Mouse (Mus musculus): ENCODE measurements around the gene Emc10. TPM values are rescaled to one million over a fixed set of nuclear protein-coding genes. Genes with fewer than 3 reads are reported as not detected.

Emc10 gene
- polyA plus RNA-seq, 1 experiment from 2014 or later = 154 TPM

DNA sequence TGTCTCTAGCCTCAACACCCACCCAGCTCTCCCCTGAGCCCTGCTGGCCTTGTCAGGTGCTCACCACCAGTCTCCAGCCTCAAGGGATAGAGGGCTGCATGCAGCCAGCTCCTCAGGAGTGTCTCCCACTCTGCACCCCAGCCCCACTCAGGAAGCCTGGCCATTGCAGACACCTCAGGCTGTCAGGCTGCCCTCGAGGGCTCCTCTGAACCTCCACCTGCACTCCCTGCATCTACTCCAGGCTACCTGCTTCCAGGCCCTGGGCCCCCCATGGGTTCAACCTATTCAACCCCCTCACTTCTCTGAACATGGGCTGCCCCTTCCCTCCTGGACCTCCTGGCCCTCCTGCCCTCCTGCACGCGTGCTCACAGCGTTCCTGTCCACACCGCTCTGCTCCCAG is 4.9 kb downstream of the Emc10 start:
- ATAC-seq = no peak
- no peaks in the 10 kb centered on the region for H3K27me3 ChIP-seq (replicated peaks; ENCODE audit: control insufficient read depth, insufficient read depth, low read length)
- H3K9ac ChIP-seq (ENCODE audit: low read length) = no peak overlapping the region
- H3K4me2 ChIP-seq (ENCODE audit: low read length) = no peak overlapping the region
- no peaks in the 10 kb centered on the region for H3K9me3 ChIP-seq (replicated peaks; ENCODE audit: control insufficient read depth, low read length)
- H3K4me3 ChIP-seq (ENCODE audit: low read depth, low read length) = no peak overlapping the region
- peaks cover 67% of the 10 kb centered on the region for H3K36me3 ChIP-seq (ENCODE audit: control insufficient read depth, insufficient read depth, low read length)
- H3K4me1 ChIP-seq (ENCODE audit: control insufficient read depth, insufficient read depth, low read length) = peaks cover 14% of the 10 kb centered on the region
- 100% methylated on average over 5 of the region's 5 CpGs for WGBS
- H3K27ac ChIP-seq (ENCODE audit: low read depth, low read length) = no peak overlapping the region
- DNase-seq (ENCODE audit: low spot score) = no peak

DNA sequence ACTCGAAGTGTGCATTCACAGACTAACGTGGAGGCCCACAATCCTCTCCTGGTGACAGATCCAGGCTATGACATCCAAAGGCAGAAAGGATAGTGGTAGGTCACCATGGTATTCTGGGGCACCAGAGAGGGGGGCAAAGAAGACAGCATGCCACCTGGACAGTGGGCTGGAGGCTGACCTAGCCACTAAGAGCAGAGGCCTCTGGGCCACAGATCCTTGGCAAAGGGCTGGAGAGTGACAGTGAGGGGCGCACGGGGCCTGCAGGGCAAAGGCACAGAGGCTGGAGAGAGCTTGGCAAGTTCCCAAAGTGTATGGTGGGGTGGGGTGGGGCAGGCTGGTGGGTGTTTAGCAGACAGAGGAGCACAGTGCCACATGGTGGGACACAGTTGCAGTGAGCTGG is 6.0 kb downstream of the Emc10 start:
- Histone ChIP-seq H3K4me2 (ENCODE audit: low read length) (no peak overlapping the region), H3K9ac (ENCODE audit: low read length) (no peak overlapping the region), H3K27ac (ENCODE audit: low read depth, low read length) (no peak overlapping the region), H3K9me3 (replicated peaks; ENCODE audit: control insufficient read depth, low read length) (no peaks in the 10 kb centered on the region), H3K4me1 (ENCODE audit: control insufficient read depth, insufficient read depth, low read length) (peaks cover 10% of the 10 kb centered on the region), H3K27me3 (replicated peaks; ENCODE audit: control insufficient read depth, insufficient read depth, low read length) (no peaks in the 10 kb centered on the region), H3K36me3 (ENCODE audit: control insufficient read depth, insufficient read depth, low read length) (peaks cover 67% of the 10 kb centered on the region), H3K4me3 (ENCODE audit: low read depth, low read length) (no peak overlapping the region)
- DNase-seq (ENCODE audit: low spot score) (no peak), ATAC-seq (no peak)
- 82% methylated on average over 4 of the region's 4 CpGs for WGBS

DNA sequence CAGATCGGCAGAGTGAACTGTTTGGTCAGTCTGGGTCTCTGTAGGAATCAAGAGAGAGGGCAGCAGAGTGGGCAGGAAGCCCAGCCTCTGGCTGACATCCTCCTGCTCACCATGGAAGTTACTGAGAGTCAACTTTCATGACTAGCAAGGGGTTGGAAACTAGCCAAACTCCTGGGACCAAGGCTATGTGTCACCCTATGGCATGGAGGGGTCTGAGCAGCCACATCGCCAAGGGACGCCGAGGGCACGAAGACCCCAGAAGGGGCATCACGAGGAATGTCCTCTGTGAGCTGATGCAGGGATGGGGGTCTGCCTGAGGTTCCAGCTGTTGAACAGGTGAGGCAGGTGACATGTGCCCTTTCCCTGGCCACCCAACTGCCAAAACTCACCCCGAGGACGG is 7.8 kb downstream of the Emc10 start:
- H3K9me3 ChIP-seq (replicated peaks; ENCODE audit: control insufficient read depth, low read length) = no peaks in the 10 kb centered on the region
- H3K4me1 ChIP-seq (ENCODE audit: control insufficient read depth, insufficient read depth, low read length) = no peaks in the 10 kb centered on the region
- DNase-seq (ENCODE audit: low spot score) = no peak
- peaks cover 56% of the 10 kb centered on the region for H3K36me3 ChIP-seq (ENCODE audit: control insufficient read depth, insufficient read depth, low read length)
- WGBS = 92% methylated on average over 8 of the region's 8 CpGs
- no peak overlapping the region for H3K9ac ChIP-seq (ENCODE audit: low read length)
- H3K4me2 ChIP-seq (ENCODE audit: low read length) = no peak overlapping the region
- H3K27me3 ChIP-seq (replicated peaks; ENCODE audit: control insufficient read depth, insufficient read depth, low read length) = no peaks in the 10 kb centered on the region
- no peak overlapping the region for H3K27ac ChIP-seq (ENCODE audit: low read depth, low read length)
- no peak for ATAC-seq
- H3K4me3 ChIP-seq (ENCODE audit: low read depth, low read length) = no peak overlapping the region

GRCm38 (mm10) chr7:44487936-44488335 is 8.4 kb downstream of the Emc10 start:
- Histone ChIP-seq H3K27ac (ENCODE audit: low read depth, low read length) (no peak overlapping the region), H3K9ac (ENCODE audit: low read length) (no peak overlapping the region), H3K4me2 (ENCODE audit: low read length) (no peak overlapping the region), H3K4me1 (ENCODE audit: control insufficient read depth, insufficient read depth, low read length) (no peaks in the 10 kb centered on the region), H3K27me3 (replicated peaks; ENCODE audit: control insufficient read depth, insufficient read depth, low read length) (no peaks in the 10 kb centered on the region), H3K4me3 (ENCODE audit: low read depth, low read length) (no peak overlapping the region), H3K36me3 (ENCODE audit: control insufficient read depth, insufficient read depth, low read length) (peaks cover 51% of the 10 kb centered on the region), H3K9me3 (replicated peaks; ENCODE audit: control insufficient read depth, low read length) (no peaks in the 10 kb centered on the region)
- ATAC-seq (no peak), DNase-seq (ENCODE audit: low spot score) (no peak)
- 88% methylated on average over 7 of the region's 7 CpGs for WGBS

DNA sequence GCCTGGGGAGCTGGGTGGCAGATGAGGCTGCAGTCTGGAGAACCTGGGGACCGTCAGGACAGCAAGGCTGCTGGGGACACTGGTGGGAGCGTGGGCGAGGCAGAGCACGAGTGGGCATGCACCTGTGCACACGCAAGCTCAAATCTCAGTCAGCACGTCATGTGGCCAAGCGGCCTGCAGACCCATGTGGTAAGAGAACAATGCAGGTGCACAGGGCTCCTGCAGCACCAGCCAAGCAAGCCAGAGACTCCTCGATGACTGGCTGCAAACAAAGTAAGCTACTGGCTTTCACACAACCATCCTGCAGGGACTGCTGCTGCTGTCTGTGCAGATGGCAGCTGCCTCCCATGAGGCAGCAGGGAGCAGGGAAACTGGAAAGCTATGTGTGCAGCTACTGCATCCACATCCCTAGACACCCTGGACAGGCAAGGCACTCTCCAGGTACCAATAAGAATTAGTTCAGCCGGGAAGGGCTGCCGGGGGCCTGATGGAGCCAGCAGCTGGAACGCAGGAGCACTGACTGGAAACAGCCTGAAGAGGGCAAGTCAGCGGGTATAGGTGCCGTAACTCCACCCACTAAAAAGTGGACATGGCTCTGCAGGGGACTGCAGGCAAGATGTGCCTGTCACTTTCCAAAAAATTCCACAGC is 9.3 kb downstream of the Emc10 start:
- WGBS = 60% methylated on average over 13 of the region's 13 CpGs

GRCm38 (mm10) chr7:44485572-44486195 is 10.6 kb downstream of the Emc10 start:
- ATAC-seq (no peak), DNase-seq (ENCODE audit: low spot score) (no peak)
- Histone ChIP-seq H3K9me3 (replicated peaks; ENCODE audit: control insufficient read depth, low read length) (no peaks in the 10 kb centered on the region), H3K4me2 (ENCODE audit: low read length) (no peak overlapping the region), H3K4me1 (ENCODE audit: control insufficient read depth, insufficient read depth, low read length) (no peaks in the 10 kb centered on the region), H3K9ac (ENCODE audit: low read length) (no peak overlapping the region), H3K36me3 (ENCODE audit: control insufficient read depth, insufficient read depth, low read length) (peaks cover 29% of the 10 kb centered on the region), H3K27ac (ENCODE audit: low read depth, low read length) (no peak overlapping the region), H3K27me3 (replicated peaks; ENCODE audit: control insufficient read depth, insufficient read depth, low read length) (no peaks in the 10 kb centered on the region; the same call in 1 of the 2 replicates), H3K4me3 (ENCODE audit: low read depth, low read length) (no peak overlapping the region)
- 69% methylated on average over 7 of the region's 7 CpGs for WGBS

More for the DNA sequence above, 9.3 kb downstream of the Emc10 start:
- H3K9ac ChIP-seq (ENCODE audit: low read length) = no peak overlapping the region
- H3K9me3 ChIP-seq (replicated peaks; ENCODE audit: control insufficient read depth, low read length) = no peaks in the 10 kb centered on the region
- no peak for ATAC-seq
- no peaks in the 10 kb centered on the region for H3K4me1 ChIP-seq (ENCODE audit: control insufficient read depth, insufficient read depth, low read length)
- peaks cover 43% of the 10 kb centered on the region for H3K36me3 ChIP-seq (ENCODE audit: control insufficient read depth, insufficient read depth, low read length)
- 0 out of 2 replicates have a peak overlapping the region, but pooled peaks have one; percentile 27 for H3K27ac ChIP-seq (ENCODE audit: low read depth, low read length)
- no peak overlapping the region for H3K4me3 ChIP-seq (ENCODE audit: low read depth, low read length)
- no peak overlapping the region for H3K4me2 ChIP-seq (ENCODE audit: low read length)
- no peak for DNase-seq (ENCODE audit: low spot score)
- no peaks in the 10 kb centered on the region for H3K27me3 ChIP-seq (replicated peaks; ENCODE audit: control insufficient read depth, insufficient read depth, low read length)

DNA sequence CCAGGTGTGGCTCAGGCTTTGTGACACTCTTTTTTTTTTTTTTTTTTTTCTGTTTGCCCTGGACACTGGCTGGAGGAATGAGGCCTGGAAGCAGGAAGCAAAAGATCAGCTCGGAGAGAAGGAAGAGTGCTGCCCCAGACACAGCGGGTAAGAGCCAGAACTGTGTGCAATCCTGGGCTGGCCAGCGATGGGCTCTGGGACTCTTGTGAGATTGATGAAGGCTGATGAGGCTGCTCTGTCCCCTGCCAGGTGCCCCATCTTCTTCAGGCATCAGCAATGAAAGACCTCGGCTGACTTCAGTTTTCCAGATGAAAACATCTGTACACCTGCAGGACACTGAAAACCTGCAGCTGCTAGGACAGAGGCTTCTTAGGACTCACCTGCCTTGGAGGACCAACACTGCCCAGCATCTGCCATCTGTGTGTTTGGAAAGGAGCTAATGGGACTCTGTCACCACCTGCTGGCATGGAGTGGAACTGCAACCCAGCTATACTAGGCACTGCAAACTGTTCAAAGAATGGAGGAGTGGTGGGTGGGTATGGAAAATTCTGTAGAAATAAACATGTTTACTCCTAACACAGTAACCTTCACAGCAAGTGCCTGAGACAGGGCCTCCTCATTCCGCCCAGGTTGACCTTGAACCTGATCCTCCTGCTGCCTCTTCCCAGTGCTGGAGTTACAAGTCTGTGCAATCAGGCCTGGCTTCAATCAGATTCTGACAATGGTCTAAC is 11.3 kb downstream of the Emc10 start:
- H3K27ac ChIP-seq (ENCODE audit: low read depth, low read length) = no peak overlapping the region
- H3K4me3 ChIP-seq (ENCODE audit: low read depth, low read length) = no peak overlapping the region
- WGBS = 34% methylated on average over 5 of the region's 5 CpGs
- no peaks in the 10 kb centered on the region for H3K9me3 ChIP-seq (replicated peaks; ENCODE audit: control insufficient read depth, low read length)
- H3K9ac ChIP-seq (ENCODE audit: low read length) = no peak overlapping the region
- H3K36me3 ChIP-seq (ENCODE audit: control insufficient read depth, insufficient read depth, low read length) = peaks cover 22% of the 10 kb centered on the region
- H3K27me3 ChIP-seq (replicated peaks; ENCODE audit: control insufficient read depth, insufficient read depth, low read length) = no peaks in the 10 kb centered on the region; the same call in 1 of the 2 replicates
- H3K4me1 ChIP-seq (ENCODE audit: control insufficient read depth, insufficient read depth, low read length) = no peaks in the 10 kb centered on the region
- ATAC-seq (peak; percentile 83), DNase-seq (ENCODE audit: low spot score) (peak; percentile 90)
- no peak overlapping the region for H3K4me2 ChIP-seq (ENCODE audit: low read length)

DNA sequence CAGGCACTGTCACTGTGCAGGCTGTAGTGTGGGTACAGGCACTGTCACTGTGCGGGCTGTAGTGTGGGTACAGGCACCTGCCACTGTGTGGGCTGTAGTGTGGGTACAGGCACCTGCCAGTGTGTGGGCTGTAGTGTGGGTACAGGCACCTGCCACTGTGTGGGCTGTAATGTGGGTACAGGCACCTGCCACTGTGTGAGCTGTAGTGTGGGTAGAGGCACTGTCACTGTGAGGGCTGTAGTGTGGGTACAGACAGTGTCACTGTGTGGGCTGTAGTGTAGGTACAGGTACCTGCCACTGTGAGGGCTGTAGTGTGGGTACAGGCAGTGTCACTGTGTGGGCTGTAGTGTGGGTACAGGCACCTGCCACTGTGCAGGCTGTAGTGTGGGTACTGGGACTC is 12.2 kb downstream of the Emc10 start:
- WGBS = 88% methylated on average over 1 of the region's 1 CpGs
- Histone ChIP-seq H3K27ac (ENCODE audit: low read depth, low read length) (no peak overlapping the region), H3K4me1 (ENCODE audit: control insufficient read depth, insufficient read depth, low read length) (no peaks in the 10 kb centered on the region), H3K9ac (ENCODE audit: low read length) (no peak overlapping the region), H3K27me3 (replicated peaks; ENCODE audit: control insufficient read depth, insufficient read depth, low read length) (no peaks in the 10 kb centered on the region; the same call in 1 of the 2 replicates), H3K9me3 (replicated peaks; ENCODE audit: control insufficient read depth, low read length) (no peaks in the 10 kb centered on the region), H3K4me2 (ENCODE audit: low read length) (no peak overlapping the region), H3K36me3 (ENCODE audit: control insufficient read depth, insufficient read depth, low read length) (peaks cover 13% of the 10 kb centered on the region), H3K4me3 (ENCODE audit: low read depth, low read length) (no peak overlapping the region)
- ATAC-seq = no peak
- DNase-seq (ENCODE audit: low spot score) = no peak

Measured in forebrain, embryonic 14.5 days (tissue).